ENCODE assay signal across 31 mouse cellular contexts in genomic region chr6:91207491-91207890, GRCm38 (mm10). TPM values are rescaled to one million over a fixed set of nuclear protein-coding genes. Genes with fewer than 3 reads are reported as not detected.
DNase-seq lines count a peak whose midpoint lies in the region; ATAC-seq and TF ChIP-seq lines count a peak whose summit lies in the region.
"Had no signal": no experiment of that assay in that cellular context is flagged by ENCODE, and none has a peak within 500 bp of the region (broad histone marks: within the 10 kb centered on the region; RNA-seq: fewer than 3 reads in every experiment).

No protein-coding gene starts in this region.

- peaks cover 41% of the 10 kb centered on the region for H3K4me1 ChIP-seq in embryonic fibroblast, embryonic 13.5 days (ENCODE audit: control insufficient read depth, insufficient read depth, low read length)

- ATAC-seq in erythroblast, adult 5-6 weeks (replicated peaks; ENCODE audit: low FRiP score, poor library complexity, severe bottlenecking), result no peak
- ATAC-seq: forebrain, embryonic 16.5 days; hindbrain, postnatal 0 days; intestine, embryonic 15.5 days had no signal

- DNase-seq in adrenal gland, postnatal 14 days, result peak; percentile 15
- DNase-seq in adrenal gland, adult 18-20 months (ENCODE audit: low spot score in 2 of 2), result no peak
- DNase-seq in 3134 (ENCODE audit: extremely low read depth, insufficient read length, low spot score), result peak; percentile 47
- DNase-seq in Muller cell, postnatal 12 days (ENCODE audit: inconsistent ontology term), result peak; percentile 72
- DNase-seq in urinary bladder, postnatal 4 days (ENCODE audit: low spot score in 2 of 2), result no peak
- no peak for DNase-seq in testis, postnatal 10 days (ENCODE audit: low spot score)
- DNase-seq: adrenal gland, postnatal 25 days; B cell, adult 2 months; cerebellum, adult 18-20 months; cerebellum, postnatal 10 days; heart, postnatal 14 days; kidney, adult 2 months; kidney, postnatal 36 days; liver, embryonic 13.5 days; lung, adult 2 months; lung, postnatal 10 days; midbrain, embryonic 14.5 days; right cerebral cortex, postnatal 25 days; thymus, adult 2 months; thymus, postnatal 36 days had no signal

- no peak for TF ChIP-seq POLR2A in embryonic fibroblast, embryonic 13.5 days (IDR thresholded peaks at IDR 0.05; ENCODE audit: low read depth, low read length)

- H3K27ac ChIP-seq in embryonic fibroblast, embryonic 13.5 days (ENCODE audit: insufficient read depth, low read length), result peak overlapping the region; percentile 87
- H3K27ac ChIP-seq: embryonic facial prominence, embryonic 15.5 days; hindbrain, postnatal 0 days; intestine, embryonic 15.5 days; liver, embryonic 13.5 days; neural tube, embryonic 15.5 days; stomach, postnatal 0 days had no signal

- no peak overlapping the region for H3K4me3 ChIP-seq in embryonic fibroblast, embryonic 13.5 days (ENCODE audit: insufficient read depth, low read length)
- H3K4me3 ChIP-seq: embryonic facial prominence, embryonic 15.5 days; intestine, embryonic 15.5 days; limb, embryonic 15.5 days; liver, embryonic 13.5 days; neural tube, embryonic 15.5 days had no signal

- no peak for TF ChIP-seq CTCF in embryonic fibroblast, embryonic 13.5 days (IDR thresholded peaks at IDR 0.05; ENCODE audit: borderline replicate concordance, insufficient read depth, low read length)

RNA-seq across cellular contexts. Expression of gene Fbln2, which starts 4.8 kb away (rescaled TPM):
- total RNA-seq in adrenal gland, postnatal 14 days (2021), result 32.3 and 38.2 TPM in 2 replicates
- 10 to 100 TPM in 1 of 2 experiments, 1 to 10 TPM in 1; 9.1 to 25.1 TPM for total RNA-seq in adrenal gland, adult 18-20 months (2021)
- polyA plus RNA-seq in embryonic fibroblast, embryonic 13.5 days (2011; ENCODE audit: insufficient read length, low read depth, missing spikeins), result 1,102 and 1,873 TPM in 2 replicates
- not detected in 2 replicates for total RNA-seq in erythroblast, adult 5-6 weeks (2015; ENCODE audit: low replicate concordance)
- not detected in 2 replicates for total RNA-seq in erythroblast, adult 5-6 weeks (2017; ENCODE audit: low replicate concordance)
- total RNA-seq: common myeloid progenitor, adult 5-6 weeks; monocyte, adult 5-6 weeks had no signal

RNA-seq across cellular contexts. Expression of gene Hdac11, which starts 51.0 kb away (rescaled TPM):
- 6.3 and 7.4 TPM in 2 replicates for total RNA-seq in adrenal gland, postnatal 14 days (2021)
- 10 to 100 TPM in 1 of 2 experiments, 1 to 10 TPM in 1; 7.1 to 10.9 TPM for total RNA-seq in adrenal gland, adult 18-20 months (2021)
- polyA plus RNA-seq in embryonic fibroblast, embryonic 13.5 days (2011; ENCODE audit: insufficient read length, low read depth, missing spikeins), result 5.4 TPM in 2 replicates
- total RNA-seq in erythroblast, adult 5-6 weeks (2015; ENCODE audit: low replicate concordance), result 3.8 TPM in 1 of 2 replicates, not detected in the other
- total RNA-seq in erythroblast, adult 5-6 weeks (2017; ENCODE audit: low replicate concordance), result 0.84 and 1.8 TPM in 2 replicates

Comparison
In these comparisons a context has a peak if more than half of its experiments do, and no peak if none do; other contexts are left out.
1. DNase-seq: peak in adrenal gland, postnatal 14 days (single experiment), 3134 (single experiment) and Muller cell, postnatal 12 days (single experiment); none in adrenal gland, adult 18-20 months (0 of 2), urinary bladder, postnatal 4 days (0 of 2) and testis, postnatal 10 days (single experiment).
2. RNA of gene Fbln2, which starts 4.8 kb away (total RNA-seq): 32.3 to 38.2 TPM in adrenal gland, postnatal 14 days and 9.1 to 25.1 TPM in adrenal gland, adult 18-20 months; not detected in erythroblast, adult 5-6 weeks; every median in the first group is over 10 times any median in the second.